Mouse (Mus musculus): ENCODE data around the gene Cybb. TPM values are rescaled to one million over a fixed set of nuclear protein-coding genes. Genes with fewer than 3 reads are reported as not detected.
"Not testable (repeated sequence)": the region's sequence is repeated elsewhere in the genome, so short reads cannot be mapped to it uniquely, and the experiment has no call there.

Gene Cybb
- 0.52 and 0.58 TPM in 2 replicates for polyA plus RNA-seq (2016; fragmentation: Nextera tagmentation; extraction: Ambion mirVana)

DNA sequence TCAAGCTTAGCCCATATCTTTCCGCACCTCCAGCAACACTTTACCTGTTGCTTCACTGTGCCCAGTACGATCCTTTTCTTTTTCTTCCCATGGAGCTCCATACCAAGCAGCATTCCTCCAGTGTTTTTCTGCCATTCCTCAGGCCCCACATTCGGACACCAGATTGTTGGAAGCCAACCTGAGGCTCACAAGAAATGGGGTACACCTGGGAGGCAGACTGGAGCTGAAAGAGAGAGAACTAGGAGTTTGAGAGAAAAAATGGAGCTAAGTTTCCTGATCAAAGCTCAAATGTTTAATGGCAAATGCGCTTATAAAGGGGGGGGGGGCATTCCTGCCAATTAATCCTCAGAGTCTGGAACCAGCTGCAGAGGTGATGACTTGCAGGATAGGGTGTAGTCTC, at the start of gene Cybb:
Gene Cybb, minus strand, starts transcription at position 101 of the 400 bp plus-strand sequence.
- DNase-seq (ENCODE audit: low spot score), result no peak
- WGBS, result 84% methylated on average over 4 of the region's 4 CpGs
- Histone ChIP-seq H3K4me1 (no peaks in the 10 kb centered on the region), H3K27ac (replicated peaks) (no peak within 1 kb of the TSS), H3K27me3 (ENCODE audit: low read depth, poor library complexity, severe bottlenecking) (no peaks in the 10 kb centered on the region), H3K4me3 (no peak within 1 kb of the TSS), H3K9me3 (replicated peaks) (no peaks in the 10 kb centered on the region), H3K36me3 (no peaks in the 10 kb centered on the region)

DNA sequence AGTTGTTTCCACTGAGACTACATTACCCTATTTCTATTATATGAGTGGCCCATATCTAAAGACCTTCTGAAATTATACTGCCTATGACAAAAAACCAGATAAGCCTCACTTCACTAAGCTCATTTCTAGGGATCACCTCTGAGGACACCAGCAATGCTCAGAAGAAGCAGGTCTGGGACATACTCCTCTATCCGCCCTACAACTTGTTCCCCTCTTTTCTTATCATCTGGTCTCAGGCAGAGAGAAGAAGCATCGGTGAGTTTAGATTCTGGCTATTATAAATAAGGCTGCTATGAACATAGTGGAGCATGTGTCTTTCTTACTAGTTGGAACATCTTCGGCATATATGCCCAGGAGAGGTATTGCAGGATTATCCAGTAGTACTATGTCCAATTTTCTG, 49.3 kb upstream of the Cybb start:
- H3K27ac ChIP-seq (replicated peaks), result no peak overlapping the region
- H3K4me3 ChIP-seq, result no peak overlapping the region
- no peaks in the 10 kb centered on the region for H3K4me1 ChIP-seq
- no peaks in the 10 kb centered on the region for H3K9me3 ChIP-seq (replicated peaks)
- no peak for DNase-seq (ENCODE audit: low spot score)
- H3K36me3 ChIP-seq, result no peaks in the 10 kb centered on the region
- H3K27me3 ChIP-seq (ENCODE audit: low read depth, poor library complexity, severe bottlenecking), result no peaks in the 10 kb centered on the region
- 89% methylated on average over 3 of the region's 3 CpGs for WGBS

DNA sequence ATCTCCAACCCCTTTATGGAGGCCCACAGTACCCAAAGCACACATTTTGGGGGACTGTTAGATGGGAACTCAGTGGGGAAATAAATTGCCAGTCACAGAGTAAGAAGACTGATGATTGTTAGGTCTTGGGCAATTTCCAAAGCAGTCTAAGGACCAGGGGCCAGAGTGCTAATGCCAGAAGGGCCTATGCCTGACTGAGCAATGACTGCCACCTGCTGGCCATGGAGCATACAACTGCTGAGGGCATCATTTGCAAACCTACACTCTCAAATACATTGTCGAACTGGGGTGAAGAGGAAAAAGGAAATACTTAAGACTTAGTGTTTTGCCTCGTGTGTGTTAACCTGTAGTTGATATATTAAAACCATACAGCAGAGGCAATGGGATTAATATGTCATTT, 32.4 kb upstream of the Cybb start:
- not testable (repeated sequence) for H3K4me1 ChIP-seq; H3K9me3 ChIP-seq (replicated peaks)
- 54% methylated on average over 2 of the region's 2 CpGs for WGBS

DNA sequence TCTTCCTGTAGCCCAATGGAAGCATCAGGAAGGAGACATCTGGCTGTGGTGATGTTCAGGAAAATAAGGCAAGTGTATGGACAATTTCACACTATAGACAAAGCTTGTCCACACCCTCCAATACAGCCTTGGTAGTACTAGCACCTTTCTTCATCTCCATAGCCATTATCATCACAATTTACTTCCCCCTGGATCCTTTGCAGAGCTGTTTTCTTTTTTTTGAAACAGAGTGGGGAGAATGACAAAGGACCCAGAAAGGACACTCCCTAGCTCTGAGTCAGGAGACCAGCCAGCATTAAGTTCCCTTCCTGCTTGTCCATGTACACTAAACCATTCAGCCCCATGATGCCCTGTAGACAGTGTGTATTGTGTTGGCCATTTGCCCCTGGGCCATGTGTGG, 30.0 kb upstream of the Cybb start:
- not testable (repeated sequence) for H3K9me3 ChIP-seq (replicated peaks); H3K27ac ChIP-seq (replicated peaks); DNase-seq (ENCODE audit: low spot score); H3K27me3 ChIP-seq (ENCODE audit: low read depth, poor library complexity, severe bottlenecking); H3K4me1 ChIP-seq; H3K4me3 ChIP-seq; H3K36me3 ChIP-seq

More for the DNA sequence above, 32.4 kb upstream of the Cybb start:
- peak; percentile 28 for DNase-seq (ENCODE audit: low spot score)
- not testable (repeated sequence) for H3K4me3 ChIP-seq; H3K27me3 ChIP-seq (ENCODE audit: low read depth, poor library complexity, severe bottlenecking); H3K27ac ChIP-seq (replicated peaks); H3K36me3 ChIP-seq

DNA sequence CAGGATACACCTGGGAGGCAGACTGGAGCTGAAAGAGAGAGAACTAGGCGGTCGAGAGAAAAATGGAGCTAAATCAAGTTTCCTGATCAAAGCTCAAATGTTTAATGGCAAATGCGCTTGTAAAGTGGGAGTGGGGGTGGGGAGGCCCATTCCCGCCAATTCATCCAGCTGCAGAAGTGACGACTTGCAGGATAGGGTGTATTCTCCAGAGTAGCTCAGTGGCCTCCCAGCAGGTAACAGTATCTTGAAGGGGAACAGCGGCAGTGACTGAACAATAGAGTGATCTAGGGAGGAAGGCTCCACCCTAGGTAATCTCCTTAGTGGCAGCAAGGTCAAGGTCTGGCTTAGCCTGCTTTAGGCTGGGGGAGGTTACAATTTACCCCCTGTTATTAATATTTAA, 12.5 kb downstream of the Cybb start:
- not testable (repeated sequence) for H3K9me3 ChIP-seq (replicated peaks); H3K36me3 ChIP-seq; DNase-seq (ENCODE audit: low spot score); H3K27ac ChIP-seq (replicated peaks); H3K4me3 ChIP-seq; H3K4me1 ChIP-seq
- 81% methylated on average over 6 of the region's 6 CpGs for WGBS
- peaks cover 55% of the 10 kb centered on the region for H3K27me3 ChIP-seq (ENCODE audit: low read depth, poor library complexity, severe bottlenecking)

DNA sequence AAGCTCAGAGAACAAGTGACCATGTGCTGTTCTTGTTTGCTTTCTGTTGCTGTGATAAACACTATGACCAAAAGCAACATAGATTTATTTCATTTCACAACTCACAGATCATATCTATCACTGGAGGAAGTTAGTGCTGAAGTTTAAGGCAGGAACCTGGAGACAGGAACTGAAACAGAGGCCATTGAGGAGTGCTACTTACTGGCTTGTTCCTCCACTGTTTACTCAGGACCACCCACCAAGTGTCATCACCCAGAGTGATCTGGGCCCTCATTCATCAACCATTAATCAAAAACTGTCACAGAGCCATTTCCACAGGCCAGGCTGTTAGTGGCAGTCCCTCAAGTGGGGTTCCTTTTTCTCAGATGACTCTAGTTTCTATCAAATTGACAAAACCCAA, 13.1 kb downstream of the Cybb start:
- Histone ChIP-seq H3K9me3 (replicated peaks) (no peaks in the 10 kb centered on the region), H3K27ac (replicated peaks) (no peak overlapping the region), H3K27me3 (ENCODE audit: low read depth, poor library complexity, severe bottlenecking) (peaks cover 61% of the 10 kb centered on the region), H3K4me1 (no peaks in the 10 kb centered on the region), H3K4me3 (no peak overlapping the region), H3K36me3 (no peaks in the 10 kb centered on the region)
- no peak for DNase-seq (ENCODE audit: low spot score)

DNA sequence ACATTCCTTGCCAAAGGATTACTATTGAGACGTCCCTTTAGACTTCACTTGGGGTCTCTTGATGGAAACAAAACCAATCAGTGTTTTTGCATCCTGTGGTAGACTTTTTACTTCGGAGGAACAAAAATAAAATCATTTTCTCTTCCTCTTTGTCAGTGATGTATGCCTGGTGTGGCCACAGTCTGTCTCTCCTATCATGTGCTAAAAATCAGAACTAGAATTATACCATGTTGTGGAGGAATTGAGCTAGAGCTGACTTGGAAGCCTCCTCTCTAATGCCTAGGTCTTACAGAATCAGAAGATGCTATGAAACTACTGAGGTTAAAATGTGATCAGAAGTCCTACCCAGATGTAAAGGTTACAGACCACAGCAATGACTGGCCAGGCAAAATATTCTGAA, 13.8 kb downstream of the Cybb start:
- Histone ChIP-seq H3K36me3 (no peaks in the 10 kb centered on the region), H3K27me3 (ENCODE audit: low read depth, poor library complexity, severe bottlenecking) (peaks cover 67% of the 10 kb centered on the region), H3K9me3 (replicated peaks) (no peaks in the 10 kb centered on the region), H3K27ac (replicated peaks) (no peak overlapping the region), H3K4me1 (no peaks in the 10 kb centered on the region), H3K4me3 (no peak overlapping the region)
- WGBS, result 77% methylated on average over 2 of the region's 2 CpGs
- no peak for DNase-seq (ENCODE audit: low spot score)

DNA sequence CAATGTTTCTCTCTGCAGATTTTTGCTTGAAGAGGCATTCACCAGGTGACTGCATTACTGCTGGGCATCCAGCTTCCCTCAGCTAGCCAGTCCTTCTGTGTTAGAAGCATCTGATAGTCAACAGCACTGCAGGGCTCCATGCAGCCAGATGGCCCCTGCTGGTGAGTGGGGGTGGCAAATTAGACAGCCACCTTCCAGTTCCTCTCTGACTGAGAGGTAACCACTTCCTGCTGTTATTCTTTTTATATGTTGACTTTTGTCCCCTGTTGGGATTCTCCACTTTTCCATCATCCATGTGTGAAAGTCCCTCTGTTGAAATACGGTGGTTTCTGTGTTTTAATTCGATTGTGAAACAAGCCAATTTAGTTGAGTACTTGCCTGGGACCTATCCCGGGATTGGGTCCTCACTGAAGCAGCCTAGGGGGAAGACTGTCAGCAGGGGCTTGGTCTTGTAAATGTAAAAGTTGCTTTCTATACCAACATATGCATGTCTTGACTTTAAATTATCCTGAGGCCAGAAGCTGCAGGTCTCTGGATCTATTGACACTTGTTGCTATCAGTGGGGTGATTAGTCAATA, 16.7 kb downstream of the Cybb start:
- no peaks in the 10 kb centered on the region for H3K9me3 ChIP-seq (replicated peaks)
- H3K27me3 ChIP-seq (ENCODE audit: low read depth, poor library complexity, severe bottlenecking), result peaks cover 72% of the 10 kb centered on the region
- no peak for DNase-seq (ENCODE audit: low spot score)
- H3K4me3 ChIP-seq, result no peak overlapping the region
- H3K4me1 ChIP-seq, result no peaks in the 10 kb centered on the region
- no peak overlapping the region for H3K27ac ChIP-seq (replicated peaks)
- 47% methylated on average over 3 of the region's 3 CpGs for WGBS
- H3K36me3 ChIP-seq, result no peaks in the 10 kb centered on the region

DNA sequence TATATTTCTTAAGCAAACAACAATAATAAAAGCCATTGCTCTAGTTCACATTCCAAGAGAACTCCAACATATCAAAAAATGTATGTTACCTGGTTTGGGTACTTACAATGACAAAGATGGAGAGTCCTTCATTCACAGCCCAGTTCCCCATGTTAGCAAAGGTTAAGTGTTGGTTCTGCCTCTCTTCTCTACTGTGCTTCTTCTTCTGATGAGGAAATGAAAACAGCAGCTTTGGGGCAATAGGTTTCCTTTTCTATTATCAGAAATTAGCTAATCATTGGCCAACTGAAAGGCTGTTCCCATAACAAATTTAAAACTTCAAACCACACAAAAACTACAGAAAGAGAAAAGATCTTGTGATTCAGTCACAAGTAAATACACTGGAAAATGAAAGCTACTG, 18.5 kb downstream of the Cybb start:
- no peak for DNase-seq (ENCODE audit: low spot score)
- Histone ChIP-seq H3K4me3 (no peak overlapping the region), H3K27me3 (ENCODE audit: low read depth, poor library complexity, severe bottlenecking) (peaks cover 59% of the 10 kb centered on the region), H3K9me3 (replicated peaks) (no peaks in the 10 kb centered on the region), H3K27ac (replicated peaks) (no peak overlapping the region), H3K36me3 (no peaks in the 10 kb centered on the region), H3K4me1 (no peaks in the 10 kb centered on the region)

DNA sequence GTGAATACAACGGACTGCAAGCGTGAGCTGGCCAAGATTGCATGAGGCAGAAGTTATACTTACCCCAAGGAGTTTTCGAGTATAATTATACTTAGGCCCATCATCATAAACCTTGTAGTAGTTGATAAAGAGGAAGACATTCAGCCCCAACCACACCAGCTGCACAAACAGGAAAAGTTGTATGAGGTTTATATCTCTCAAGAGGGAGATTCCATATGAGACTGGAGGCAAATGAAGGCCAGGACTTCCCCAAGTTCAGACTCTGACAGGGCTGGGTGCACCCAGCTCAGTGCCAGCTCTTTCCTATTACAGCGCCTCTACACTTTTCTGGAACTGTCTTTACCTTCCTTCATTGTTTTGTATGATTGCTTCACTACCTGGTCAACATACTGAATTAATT, 20.6 kb downstream of the Cybb start:
- peaks cover 49% of the 10 kb centered on the region for H3K27me3 ChIP-seq (ENCODE audit: low read depth, poor library complexity, severe bottlenecking)
- WGBS, result 79% methylated on average over 4 of the region's 4 CpGs
- no peak overlapping the region for H3K4me3 ChIP-seq
- H3K4me1 ChIP-seq, result no peaks in the 10 kb centered on the region
- no peak overlapping the region for H3K27ac ChIP-seq (replicated peaks)
- DNase-seq (ENCODE audit: low spot score), result no peak
- H3K36me3 ChIP-seq, result no peaks in the 10 kb centered on the region
- H3K9me3 ChIP-seq (replicated peaks), result no peaks in the 10 kb centered on the region

DNA sequence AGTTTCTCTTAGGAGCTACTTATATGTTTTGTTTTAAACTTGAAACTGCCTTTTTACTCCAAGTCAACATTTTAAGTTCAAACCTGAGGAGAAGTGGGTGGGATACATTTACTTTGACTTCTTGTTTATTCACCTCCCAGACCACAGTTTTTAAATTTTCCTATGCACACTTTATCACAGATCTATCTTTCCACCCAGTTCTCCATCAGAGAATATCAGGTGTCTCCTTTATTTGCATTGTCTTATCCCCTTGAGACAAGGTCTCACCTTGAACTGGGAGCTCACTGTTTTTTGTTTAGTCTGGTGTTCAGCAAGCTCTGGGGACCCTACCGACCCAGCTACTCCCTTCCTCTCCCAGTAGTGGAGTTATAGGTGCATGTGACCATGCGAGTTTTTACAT, 21.7 kb downstream of the Cybb start:
- H3K27ac ChIP-seq (replicated peaks), result no peak overlapping the region
- H3K27me3 ChIP-seq (ENCODE audit: low read depth, poor library complexity, severe bottlenecking), result peaks cover 42% of the 10 kb centered on the region
- no peaks in the 10 kb centered on the region for H3K36me3 ChIP-seq
- no peak for DNase-seq (ENCODE audit: low spot score)
- H3K4me3 ChIP-seq, result no peak overlapping the region
- 69% methylated on average over 2 of the region's 2 CpGs for WGBS
- no peaks in the 10 kb centered on the region for H3K4me1 ChIP-seq
- H3K9me3 ChIP-seq (replicated peaks), result no peaks in the 10 kb centered on the region

DNA sequence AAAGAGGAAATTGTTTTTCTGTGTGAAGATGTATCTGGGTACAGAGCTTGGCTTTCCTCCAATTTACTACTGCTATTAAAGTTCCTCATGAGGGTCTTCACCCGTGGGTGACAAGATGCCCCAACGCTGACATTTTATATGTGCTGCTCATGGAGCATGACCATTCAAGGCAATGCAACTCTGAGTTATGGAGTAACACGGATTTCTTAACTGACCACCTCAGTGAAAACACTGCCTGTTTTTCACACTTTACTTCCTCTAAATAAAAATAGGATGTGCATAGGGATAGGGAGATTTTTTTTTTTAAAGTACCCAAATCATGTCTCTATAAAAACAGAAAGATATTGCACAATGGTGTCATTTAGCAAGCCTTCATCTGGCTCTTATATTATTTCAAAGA, 24.9 kb downstream of the Cybb start:
- Histone ChIP-seq H3K9me3 (replicated peaks) (no peaks in the 10 kb centered on the region), H3K36me3 (no peaks in the 10 kb centered on the region), H3K4me1 (no peaks in the 10 kb centered on the region), H3K27ac (replicated peaks) (no peak overlapping the region), H3K4me3 (no peak overlapping the region), H3K27me3 (ENCODE audit: low read depth, poor library complexity, severe bottlenecking) (peaks cover 19% of the 10 kb centered on the region)
- WGBS, result 84% methylated on average over 3 of the region's 3 CpGs
- no peak for DNase-seq (ENCODE audit: low spot score)

DNA sequence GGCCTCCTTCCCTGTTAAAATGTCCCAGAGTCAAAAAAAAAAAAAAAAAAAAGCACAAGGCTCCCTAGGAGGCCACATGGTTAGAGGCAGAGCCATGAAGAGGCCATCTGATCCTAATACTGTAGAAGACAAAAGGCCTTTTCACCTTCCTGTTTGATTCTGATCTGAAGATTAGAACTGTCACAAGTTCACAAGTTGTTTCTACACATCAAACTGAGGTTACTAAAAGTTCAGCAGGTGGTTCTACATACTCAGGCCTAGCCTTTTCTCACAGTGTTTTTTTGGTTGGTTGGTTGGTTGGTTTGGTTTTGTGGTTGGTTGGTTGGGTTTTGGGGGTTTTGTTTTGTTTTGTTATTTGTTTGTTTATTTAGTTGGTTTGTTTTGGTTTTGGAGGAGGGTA, 26.2 kb downstream of the Cybb start:
- H3K27me3 ChIP-seq (ENCODE audit: low read depth, poor library complexity, severe bottlenecking), result peaks cover 8% of the 10 kb centered on the region
- no peaks in the 10 kb centered on the region for H3K4me1 ChIP-seq
- H3K4me3 ChIP-seq, result no peak overlapping the region
- H3K27ac ChIP-seq (replicated peaks), result no peak overlapping the region
- no peaks in the 10 kb centered on the region for H3K9me3 ChIP-seq (replicated peaks)
- no peaks in the 10 kb centered on the region for H3K36me3 ChIP-seq
- no peak for DNase-seq (ENCODE audit: low spot score)

DNA sequence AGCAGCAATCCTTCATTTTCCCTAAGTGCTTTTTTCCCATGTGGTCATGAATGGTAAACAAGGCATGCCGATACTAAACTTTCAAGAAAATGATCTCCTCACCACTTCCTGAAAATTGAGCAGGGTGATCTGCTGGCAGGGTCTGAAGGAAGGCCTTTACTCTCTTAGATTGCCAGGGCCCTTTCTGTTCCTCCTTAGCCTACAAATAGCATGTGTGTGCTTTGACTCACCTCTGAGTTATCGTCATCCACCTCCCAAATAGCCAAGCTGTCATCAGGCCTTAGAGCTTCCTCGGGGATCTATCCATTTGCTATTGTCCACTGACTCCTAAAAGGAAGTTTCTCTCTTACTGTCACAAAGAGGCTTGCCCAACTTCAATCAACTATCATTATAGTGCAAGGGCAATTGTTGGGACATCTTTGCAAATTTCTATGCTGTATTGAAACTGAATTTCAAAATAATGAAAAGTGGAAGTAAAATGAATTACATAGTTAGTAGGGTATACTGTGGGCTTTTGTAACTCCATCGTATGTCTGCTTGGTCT, 27.1 kb downstream of the Cybb start:
- Histone ChIP-seq H3K4me1 (no peaks in the 10 kb centered on the region), H3K36me3 (no peaks in the 10 kb centered on the region), H3K9me3 (replicated peaks) (no peaks in the 10 kb centered on the region), H3K4me3 (no peak overlapping the region), H3K27me3 (ENCODE audit: low read depth, poor library complexity, severe bottlenecking) (peaks cover 2% of the 10 kb centered on the region), H3K27ac (replicated peaks) (no peak overlapping the region)
- WGBS, result 81% methylated on average over 4 of the region's 4 CpGs
- DNase-seq (ENCODE audit: low spot score), result no peak

Measured in midbrain, embryonic 10.5 days (tissue).